Mouse (Mus musculus): ENCODE results near the gene Zfp523. TPM values are rescaled to one million over a fixed set of nuclear protein-coding genes. Genes with fewer than 3 reads are reported as not detected.

The Zfp523 gene
- total RNA-seq, 4 experiments from 2014 or later, result 13.0 to 19.2 (median 16.7) TPM

GRCm38 (mm10) chr17:28242296-28242695 is 65.4 kb downstream of the Zfp523 start:
- no peak for DNase-seq (ENCODE audit: low spot score in 2 of 2)

GRCm38 (mm10) chr17:28244214-28244613 is 67.3 kb downstream of the Zfp523 start:
- no peak for DNase-seq (ENCODE audit: low spot score in 2 of 2)

DNA sequence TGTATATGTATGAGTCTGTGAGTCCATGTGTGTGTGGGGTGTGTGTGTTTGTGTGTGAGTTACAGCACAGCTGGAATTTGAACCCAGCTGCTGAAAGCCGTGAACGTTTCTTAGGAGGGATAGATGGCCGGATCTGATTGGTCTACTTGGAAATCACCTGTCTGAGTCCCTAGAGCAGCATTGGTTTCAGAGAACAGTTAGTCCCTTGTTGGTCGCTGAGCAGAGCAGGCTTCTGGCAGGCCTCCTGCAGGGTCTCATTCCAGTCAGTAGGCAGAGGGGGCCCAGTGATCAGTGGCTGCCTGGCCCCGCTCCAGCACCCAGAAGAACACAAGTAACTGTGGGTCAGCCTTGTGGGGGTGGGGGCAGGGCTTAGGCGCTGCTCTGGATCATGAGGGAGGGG is 67.8 kb downstream of the Zfp523 start:
- DNase-seq (ENCODE audit: low spot score in 2 of 2), result no peak

GRCm38 (mm10) chr17:28246640-28247039 is 69.7 kb downstream of the Zfp523 start:
- no peak for DNase-seq (ENCODE audit: low spot score in 2 of 2)

DNA sequence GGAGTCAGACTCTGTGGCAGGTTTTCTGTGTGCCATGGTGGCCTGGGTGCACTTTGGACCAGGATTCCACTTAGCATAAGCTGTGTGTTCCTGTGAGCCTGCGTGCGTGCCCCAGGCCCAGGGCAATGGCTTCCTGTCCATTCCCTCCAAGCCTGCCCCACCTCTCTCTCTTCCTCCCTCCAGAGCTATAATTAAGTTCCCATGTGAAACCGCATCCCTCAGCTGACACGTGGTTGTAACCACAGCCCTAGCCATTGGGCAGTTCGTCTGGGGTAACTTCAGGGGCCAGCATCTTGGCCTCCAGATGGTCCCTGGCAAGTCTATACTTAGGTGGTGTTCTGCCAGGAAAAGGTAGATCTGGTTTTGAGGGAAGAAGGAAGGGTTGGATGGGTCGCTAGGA is 70.7 kb downstream of the Zfp523 start:
- DNase-seq (ENCODE audit: low spot score in 2 of 2), result peak; percentile 49 to 75

DNA sequence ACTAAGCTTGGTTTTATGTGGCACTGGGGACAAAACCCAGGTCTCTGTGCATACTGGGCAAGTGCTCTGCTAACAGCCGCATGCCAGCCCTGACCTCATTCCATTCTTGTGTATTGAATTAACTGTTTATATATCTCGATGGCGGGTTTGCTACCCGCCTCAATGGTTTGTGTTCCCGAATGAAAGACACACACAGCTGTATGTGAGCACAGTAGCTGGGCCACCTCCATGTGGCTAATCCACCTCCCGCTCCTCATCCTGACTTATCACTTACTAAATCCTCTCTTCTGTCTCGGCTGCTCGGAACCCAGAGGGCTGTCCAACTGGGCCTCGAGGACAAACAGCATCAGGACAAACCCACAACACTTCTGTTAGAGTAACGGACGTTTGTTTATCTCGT is 72.1 kb downstream of the Zfp523 start:
- no peak for DNase-seq (ENCODE audit: low spot score in 2 of 2)

GRCm38 (mm10) chr17:28251579-28252280 is 74.8 kb downstream of the Zfp523 start:
- DNase-seq (ENCODE audit: low spot score in 2 of 2), result no peak

DNA sequence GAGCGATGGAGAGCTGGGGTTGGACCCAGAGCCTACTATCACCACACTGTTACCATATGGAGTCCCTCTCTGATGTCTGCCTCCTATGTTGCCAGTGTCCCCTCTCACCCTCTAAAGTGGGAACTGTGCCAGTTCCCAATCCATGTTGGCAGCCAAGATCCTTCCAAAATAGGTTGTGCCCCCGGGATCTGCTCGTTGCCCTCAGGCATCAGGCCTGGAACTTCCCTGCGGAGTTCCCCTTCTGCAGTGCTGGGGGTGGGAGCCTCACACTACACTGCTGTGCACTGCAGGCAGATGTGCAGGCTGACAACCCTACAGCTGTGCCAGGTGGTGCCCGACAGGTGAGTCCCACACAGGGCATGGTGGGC is 75.3 kb downstream of the Zfp523 start:
- no peak for DNase-seq (ENCODE audit: low spot score in 2 of 2)

DNA sequence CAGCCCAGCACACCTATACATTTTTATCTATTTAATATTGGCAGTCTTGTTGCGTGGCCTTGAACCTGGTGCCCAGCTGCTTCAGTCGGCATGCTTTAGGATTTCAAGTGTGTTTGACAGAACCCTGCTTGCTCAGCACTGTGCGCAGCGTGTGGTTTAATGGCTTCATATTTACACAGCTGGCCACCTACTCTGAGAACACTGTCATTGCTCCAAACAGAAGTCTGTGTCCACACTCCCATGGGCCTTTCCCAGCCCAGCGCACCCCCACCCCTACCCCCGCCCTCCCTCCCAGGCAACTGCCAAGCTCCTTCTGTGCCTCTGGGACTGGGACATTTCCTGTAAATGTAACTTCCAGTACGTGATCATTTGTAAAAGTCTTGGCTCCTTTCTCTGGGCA is 76.3 kb downstream of the Zfp523 start:
- no peak for DNase-seq (ENCODE audit: low spot score in 2 of 2)

- DNase-seq (ENCODE audit: low spot score in 2 of 2), result no peak
These were observed 77.9 kb downstream of the Zfp523 start for GRCm38 (mm10) chr17:28254804-28255203.

Other genes starting within 250 kb of the Zfp523 start
- not detected for gene Tcp11, start 96.5 kb upstream of the Zfp523 start, total RNA-seq (2022)
- gene Scube3, start 35.0 kb upstream of the Zfp523 start, total RNA-seq (2022), result under 1 TPM; 0.05 to 0.46 (median 0.30) TPM
- 1 to 10 TPM in 3 of 4 experiments, under 1 TPM in 1; 0.90 to 2.1 (median 1.2) TPM for gene Def6, start 30.6 kb downstream of the Zfp523 start, total RNA-seq (2022)
- 10 to 100 TPM; 24.7 to 28.3 (median 26.1) TPM for gene Ppard, start 55.6 kb downstream of the Zfp523 start, total RNA-seq (2022)
- 10 to 100 TPM in 1 of 4 experiments, 1 to 10 TPM in 3; 9.0 to 14.3 (median 9.3) TPM for gene Fance, start 136.4 kb downstream of the Zfp523 start, total RNA-seq (2022)
- gene Rpl10a, start 151.3 kb downstream of the Zfp523 start, total RNA-seq (2022), result 100 to 1,000 TPM; 377 to 515 (median 422) TPM
- gene Tead3, start 173.7 kb downstream of the Zfp523 start, total RNA-seq (2022), result 1 to 10 TPM; 3.2 to 5.7 (median 4.5) TPM
- gene Tulp1, start 188.1 kb downstream of the Zfp523 start, total RNA-seq (2022), result not detected

Data from gastrocnemius, adult 8-10 months (tissue).